ENCODE assay signal across 8 mouse cellular contexts in the genomic region with DNA sequence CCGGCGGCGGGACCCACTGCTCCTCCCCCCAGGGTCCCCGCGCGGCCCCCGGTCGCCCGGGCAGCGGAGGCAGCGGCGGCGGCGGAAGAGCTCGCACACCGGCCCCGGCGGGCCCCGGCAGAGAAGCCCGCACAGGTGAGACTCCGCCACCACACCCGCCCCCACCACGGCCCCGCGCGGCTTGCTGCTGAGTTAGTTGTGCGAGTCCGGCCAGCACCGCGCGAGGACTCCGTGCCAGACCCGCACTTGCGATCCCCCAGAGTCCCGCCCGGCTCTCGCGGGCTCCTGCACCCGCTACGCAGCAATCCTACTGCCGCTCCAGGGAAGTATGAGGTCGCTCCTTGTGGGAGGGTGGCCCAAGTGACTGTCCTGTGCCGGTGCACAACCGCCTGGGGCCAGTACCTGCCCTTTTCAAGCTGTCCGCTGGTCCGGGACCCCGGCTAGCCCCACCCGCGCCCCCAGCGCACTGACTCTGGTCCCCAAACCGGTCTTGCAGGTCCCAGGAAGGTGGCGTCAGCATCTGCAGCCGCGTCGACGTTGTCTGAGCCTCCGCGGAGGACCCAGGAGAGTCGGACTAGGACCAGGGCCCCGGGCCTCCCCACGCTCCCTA. TPM values are rescaled to one million over a fixed set of nuclear protein-coding genes. Genes with fewer than 3 reads are reported as not detected.
DNase-seq lines count a peak whose midpoint lies in the region; ATAC-seq and TF ChIP-seq lines count a peak whose summit lies in the region.

No protein-coding gene starts in this region.

- peak overlapping the region; percentile 36 for H3ac ChIP-seq in C2C12 (ENCODE audit: control insufficient read depth, insufficient read length, low read depth)

- WGBS in hindbrain, embryonic 12.5 days, result 1% methylated on average over 38 of the region's 61 CpGs
- WGBS in limb, embryonic 13.5 days, result 2% methylated on average over 40 of the region's 61 CpGs
- under 1% methylated on average over 60 of the region's 61 CpGs for WGBS in midbrain, embryonic 13.5 days
- WGBS in stomach, postnatal 0 days, result 2% methylated on average over 35 of the region's 61 CpGs

- H3K9ac ChIP-seq in hindbrain, embryonic 12.5 days, result peak overlapping the region; percentile 79
- peak overlapping the region; percentile 82 for H3K9ac ChIP-seq in limb, embryonic 13.5 days
- peak overlapping the region; percentile 79 for H3K9ac ChIP-seq in midbrain, embryonic 13.5 days (replicated peaks)
- peak overlapping the region; percentile 82 for H3K9ac ChIP-seq in stomach, postnatal 0 days (ENCODE audit: low read length)

- peak overlapping the region; percentile 14 for H3K4me3 ChIP-seq in C2C12 (ENCODE audit: insufficient read depth, poor library complexity, severe bottlenecking)
- H3K4me3 ChIP-seq in hindbrain, embryonic 12.5 days, result peak overlapping the region; percentile 88
- peak overlapping the region; percentile 75 for H3K4me3 ChIP-seq in limb, embryonic 13.5 days
- H3K4me3 ChIP-seq in midbrain, embryonic 13.5 days (replicated peaks), result peak overlapping the region; percentile 75
- H3K4me3 ChIP-seq in stomach, postnatal 0 days (ENCODE audit: low read depth, low read length), result peak overlapping the region; percentile 78

- H3K36me3 ChIP-seq in C2C12 (ENCODE audit: control insufficient read depth, insufficient read depth), result no peaks in the 10 kb centered on the region
- no peaks in the 10 kb centered on the region for H3K36me3 ChIP-seq in hindbrain, embryonic 12.5 days
- H3K36me3 ChIP-seq in limb, embryonic 13.5 days, result peaks cover 8% of the 10 kb centered on the region; the same call in 1 of the 2 replicates
- no peaks in the 10 kb centered on the region for H3K36me3 ChIP-seq in midbrain, embryonic 13.5 days
- H3K36me3 ChIP-seq in stomach, postnatal 0 days (ENCODE audit: control insufficient read depth, insufficient read depth, low read length), result no peaks in the 10 kb centered on the region

- no peak for TF ChIP-seq CTCF in C2C12 (IDR thresholded peaks at IDR 0.05; ENCODE audit: control insufficient read depth, insufficient read depth, insufficient read length)
- TF ChIP-seq CTCF in stomach, postnatal 0 days (IDR thresholded peaks at IDR 0.05; ENCODE audit: low read depth), result no peak; the same call in 1 of the 2 replicates

- TF ChIP-seq EP300 in stomach, postnatal 0 days (optimal IDR thresholded peaks at IDR 0.05), result no peak

- no peaks in the 10 kb centered on the region for H3K79me2 ChIP-seq in C2C12 (ENCODE audit: control insufficient read depth, insufficient read depth)

- peak; percentile 65 for ATAC-seq in hindbrain, embryonic 12.5 days (ENCODE audit: low FRiP score)
- peak; percentile 73 for ATAC-seq in limb, embryonic 13.5 days (ENCODE audit: low FRiP score, low read depth)
- peak; percentile 73 for ATAC-seq in midbrain, embryonic 13.5 days
- peak; percentile 47 for ATAC-seq in stomach, postnatal 0 days (ENCODE audit: low FRiP score, low TSS enrichment)

- H3K4me2 ChIP-seq in hindbrain, embryonic 12.5 days (replicated peaks), result peak overlapping the region; percentile 99
- peak overlapping the region; percentile 97 for H3K4me2 ChIP-seq in limb, embryonic 13.5 days (replicated peaks)
- peak overlapping the region; percentile 96 for H3K4me2 ChIP-seq in midbrain, embryonic 13.5 days (replicated peaks)
- H3K4me2 ChIP-seq in stomach, postnatal 0 days (replicated peaks; ENCODE audit: low read depth), result peak overlapping the region; percentile 90

- H3K27me3 ChIP-seq in C2C12 (ENCODE audit: control insufficient read depth, insufficient read depth, insufficient read length), result no peaks in the 10 kb centered on the region
- peaks cover 40% of the 10 kb centered on the region for H3K27me3 ChIP-seq in hindbrain, embryonic 12.5 days
- H3K27me3 ChIP-seq in limb, embryonic 13.5 days, result peaks cover 28% of the 10 kb centered on the region
- H3K27me3 ChIP-seq in midbrain, embryonic 13.5 days, result peaks cover 38% of the 10 kb centered on the region
- H3K27me3 ChIP-seq in stomach, postnatal 0 days (ENCODE audit: control insufficient read depth, insufficient read depth, low read length), result no peaks in the 10 kb centered on the region

- H3K4me1 ChIP-seq in hindbrain, embryonic 12.5 days, result peaks cover 15% of the 10 kb centered on the region
- H3K4me1 ChIP-seq in limb, embryonic 13.5 days, result peaks cover 24% of the 10 kb centered on the region
- peaks cover 18% of the 10 kb centered on the region for H3K4me1 ChIP-seq in midbrain, embryonic 13.5 days (replicated peaks)
- H3K4me1 ChIP-seq in stomach, postnatal 0 days (replicated peaks; ENCODE audit: control insufficient read depth, insufficient read depth), result peaks cover 2% of the 10 kb centered on the region; the same call in 1 of the 2 replicates

- no peaks in the 10 kb centered on the region for H3K9me3 ChIP-seq in hindbrain, embryonic 12.5 days (replicated peaks)
- H3K9me3 ChIP-seq in limb, embryonic 13.5 days, result no peaks in the 10 kb centered on the region
- H3K9me3 ChIP-seq in midbrain, embryonic 13.5 days, result no peaks in the 10 kb centered on the region
- no peaks in the 10 kb centered on the region for H3K9me3 ChIP-seq in stomach, postnatal 0 days (ENCODE audit: control insufficient read depth, low read length)

- DNase-seq in MN1 (ENCODE audit: low spot score), result peak; percentile 64
- DNase-seq in embryo, embryonic 9.5 days (ENCODE audit: extremely low spot score), result peak; percentile 56
- DNase-seq in stomach, postnatal 0 days (ENCODE audit: low spot score), result peak; percentile 86
- no peak for DNase-seq in left cerebral cortex, adult 8-10 months (ENCODE audit: low spot score in 2 of 2)

- H3K27ac ChIP-seq in hindbrain, embryonic 12.5 days, result no peak overlapping the region; the same call in 1 of the 2 replicates
- no peak overlapping the region for H3K27ac ChIP-seq in limb, embryonic 13.5 days
- H3K27ac ChIP-seq in midbrain, embryonic 13.5 days, result no peak overlapping the region
- H3K27ac ChIP-seq in stomach, postnatal 0 days (replicated peaks), result peak overlapping the region; percentile 93

- H3K79me3 ChIP-seq in C2C12 (ENCODE audit: low read depth), result no peaks in the 10 kb centered on the region

TF ChIP-seq in C2C12, 6 proteins besides CTCF, POLR2A, EP300 and RAD21:
- no peak for TF ChIP-seq MYOG (IDR thresholded peaks at IDR 0.05; ENCODE audit: control insufficient read depth, extremely low read depth, insufficient read length)
- no peak for TF ChIP-seq CEBPB (IDR thresholded peaks at IDR 0.05; ENCODE audit: low read depth)
- no peak for TF ChIP-seq USF1 (IDR thresholded peaks at IDR 0.05; ENCODE audit: low read depth)
- TF ChIP-seq FOSL1 (IDR thresholded peaks at IDR 0.05; ENCODE audit: insufficient read depth, low read length, poor library complexity, severe bottlenecking), result no peak

RNA-seq across cellular contexts. Expression of a gene that starts 4.4 kb away (rescaled TPM):
- polyA plus RNA-seq in C2C12 (2012; fragmentation: generic; extraction: Trizol), result 10.9 TPM
- polyA plus RNA-seq in hindbrain, embryonic 12.5 days (2016; fragmentation: Nextera tagmentation; extraction: Ambion mirVana), result 10.6 and 11.5 TPM in 2 replicates
- 19.9 and 22.3 TPM in 2 replicates for polyA plus RNA-seq in limb, embryonic 13.5 days (2015; fragmentation: Nextera tagmentation; extraction: Ambion mirVana)
- 4.4 and 6.8 TPM in 2 replicates for polyA plus RNA-seq in midbrain, embryonic 13.5 days (2015; fragmentation: Nextera tagmentation; extraction: Ambion mirVana)
- 132 and 144 TPM in 2 replicates for polyA plus RNA-seq in stomach, postnatal 0 days (2015; fragmentation: Nextera tagmentation; extraction: Ambion mirVana)
- 10 to 100 TPM; 90.3 to 98.6 (median 92.0) TPM for total RNA-seq in left cerebral cortex, adult 8-10 months (2022)

RNA-seq across cellular contexts. Expression of a gene that starts 19.3 kb away (rescaled TPM):
- 8.3 TPM for polyA plus RNA-seq in C2C12 (2012; fragmentation: generic; extraction: Trizol)
- 14.7 and 18.3 TPM in 2 replicates for polyA plus RNA-seq in hindbrain, embryonic 12.5 days (2016; fragmentation: Nextera tagmentation; extraction: Ambion mirVana)
- 21.4 and 24.5 TPM in 2 replicates for polyA plus RNA-seq in limb, embryonic 13.5 days (2015; fragmentation: Nextera tagmentation; extraction: Ambion mirVana)
- polyA plus RNA-seq in midbrain, embryonic 13.5 days (2015; fragmentation: Nextera tagmentation; extraction: Ambion mirVana), result 16.8 and 20.8 TPM in 2 replicates
- 6.0 and 7.1 TPM in 2 replicates for polyA plus RNA-seq in stomach, postnatal 0 days (2015; fragmentation: Nextera tagmentation; extraction: Ambion mirVana)
- 10 to 100 TPM; 46.0 to 66.1 (median 57.3) TPM for total RNA-seq in left cerebral cortex, adult 8-10 months (2022)

RNA-seq across cellular contexts. Expression of a gene that starts 26.5 kb away (rescaled TPM):
- polyA plus RNA-seq in C2C12 (2012; fragmentation: generic; extraction: Trizol), result 21.6 TPM
- 17.2 and 26.9 TPM in 2 replicates for polyA plus RNA-seq in hindbrain, embryonic 12.5 days (2016; fragmentation: Nextera tagmentation; extraction: Ambion mirVana)
- 41.5 and 45.6 TPM in 2 replicates for polyA plus RNA-seq in limb, embryonic 13.5 days (2015; fragmentation: Nextera tagmentation; extraction: Ambion mirVana)
- polyA plus RNA-seq in midbrain, embryonic 13.5 days (2015; fragmentation: Nextera tagmentation; extraction: Ambion mirVana), result 6.2 and 7.8 TPM in 2 replicates
- 37.2 and 44.7 TPM in 2 replicates for polyA plus RNA-seq in stomach, postnatal 0 days (2015; fragmentation: Nextera tagmentation; extraction: Ambion mirVana)
- 10 to 100 TPM; 19.6 to 32.5 (median 25.3) TPM for total RNA-seq in left cerebral cortex, adult 8-10 months (2022)

Comparison
In these comparisons a context has a peak if more than half of its experiments do, and no peak if none do; other contexts are left out.
1. H3K4me3 ChIP-seq: peak in every context shown above with its lines; median percentile 88 in hindbrain, embryonic 12.5 days; 78 in stomach, postnatal 0 days; 75 in limb, embryonic 13.5 days; 75 in midbrain, embryonic 13.5 days; 14 in C2C12.
2. DNase-seq: peak in MN1 (single experiment), embryo, embryonic 9.5 days (single experiment) and stomach, postnatal 0 days (single experiment); none in left cerebral cortex, adult 8-10 months (0 of 2).
3. Peak in every context shown above with its lines, with median percentiles within 50 percentile points of each other: ATAC-seq, H3K4me2 ChIP-seq and H3K9ac ChIP-seq.